Mouse (Mus musculus) megakaryocyte, embryonic 14.5 days (primary cell): ENCODE results near the gene Gm9747. TPM values are rescaled to one million over a fixed set of nuclear protein-coding genes. Genes with fewer than 3 reads are reported as not detected.

Experiments used
- H3K27me3 ChIP-seq: replicated peaks from 2 replicates; pipeline ENCODE3; 2012; ENCODE audit warnings: inconsistent platforms
- H3K36me3 ChIP-seq: replicated peaks from 2 replicates; pipeline ENCODE3; 2012; ENCODE audit warnings: low read length, inconsistent platforms, mixed read lengths
- H3K4me1 ChIP-seq: 2 replicates; pipeline ENCODE4 v1.6.1; 2012; ENCODE audit warnings: inconsistent platforms
- H3K4me3 ChIP-seq: replicated peaks from 2 replicates; pipeline ENCODE3; 2012; ENCODE audit warnings: moderate library complexity, mild to moderate bottlenecking, inconsistent platforms
- H3K9me3 ChIP-seq: 2 replicates; pipeline ENCODE4 v1.6.1; 2012; ENCODE audit warnings: inconsistent platforms
- FLI1 ChIP-seq: IDR thresholded peaks from 2 replicates; pipeline ENCODE4 v1.6.1; 2012; ENCODE audit warnings: low read length, inconsistent platforms, mixed read lengths
- GATA1 ChIP-seq: IDR thresholded peaks from 3 replicates; pipeline ENCODE4 v1.6.1; 2012; ENCODE audit warnings: mixed read lengths, low read length, inconsistent platforms, borderline replicate concordance
- polyA plus RNA-seq: library from polyadenylated mRNA; stranded (reverse); fragments of >175 nt; gene quantifications from 2 replicates; pipeline ENCODE4 v1.2.3, GENCODE M21; 2012; ENCODE audit warnings: low replicate concordance; ENCODE audit not compliant: insufficient read depth

Gm9747 gene
- not detected in 2 replicates for polyA plus RNA-seq

DNA sequence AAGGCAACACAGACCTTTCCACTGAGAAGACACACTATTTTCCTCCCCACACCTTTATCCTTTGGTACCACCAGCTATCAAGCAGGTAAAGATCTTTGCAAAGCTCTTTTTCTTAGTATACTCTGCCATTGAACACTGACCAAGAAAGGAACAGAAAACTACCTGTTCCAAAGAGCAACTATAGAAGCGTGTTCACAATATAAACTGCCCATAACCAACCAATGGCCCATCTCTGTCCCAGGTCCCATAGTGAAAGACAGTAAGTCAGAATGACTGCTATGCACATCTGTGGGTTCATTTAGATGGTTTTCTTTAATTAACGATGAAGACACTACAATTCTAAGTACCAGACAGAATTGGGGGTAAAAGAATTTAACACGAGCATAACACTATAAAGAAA lies at the start of gene Gm9747:
Gene Gm9747 (plus strand): TSS at position 301 of the 400 bp plus-strand sequence.
- no peaks in the 10 kb centered on the region for H3K4me1 ChIP-seq

DNA sequence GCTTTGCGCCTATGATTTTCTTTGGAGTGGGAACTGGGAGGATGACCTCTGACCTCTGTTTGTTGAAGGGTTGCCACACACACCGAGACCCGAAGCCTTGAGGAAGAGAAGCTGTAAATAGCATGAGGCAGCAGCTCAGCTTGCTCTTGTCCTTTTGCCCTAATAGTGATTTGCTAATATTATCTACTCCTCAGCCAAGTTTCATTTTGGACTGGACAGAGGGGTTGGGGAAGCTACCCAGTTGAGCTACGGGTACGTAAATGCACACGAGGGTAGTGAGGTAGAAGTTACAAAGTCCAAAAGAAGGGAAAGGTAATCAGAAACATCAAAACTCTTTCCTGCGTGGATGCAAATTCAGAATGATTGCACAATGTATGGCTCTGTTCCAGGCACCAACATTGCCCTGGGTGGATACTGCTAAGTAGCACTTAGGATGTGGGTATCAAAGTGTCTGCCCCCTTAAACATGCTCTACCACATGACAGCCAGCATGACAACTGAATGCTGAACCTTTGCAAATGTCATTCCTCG lies 48.9 kb upstream of the Gm9747 start:
- H3K36me3 ChIP-seq, result no peaks in the 10 kb centered on the region
- peaks cover 3% of the 10 kb centered on the region; the same call in 1 of the 2 replicates for H3K9me3 ChIP-seq
- H3K4me1 ChIP-seq, result no peaks in the 10 kb centered on the region
- TF ChIP-seq GATA1 (no peak), FLI1 (no peak)
- no peaks in the 10 kb centered on the region for H3K27me3 ChIP-seq
- no peak overlapping the region for H3K4me3 ChIP-seq

More for the DNA sequence above, at the start of gene Gm9747:
- Histone ChIP-seq H3K4me3 (no peak within 1 kb of the TSS), H3K27me3 (no peaks in the 10 kb centered on the region), H3K36me3 (no peaks in the 10 kb centered on the region), H3K9me3 (no peaks in the 10 kb centered on the region)
- TF ChIP-seq GATA1 (no peak), FLI1 (no peak)

DNA sequence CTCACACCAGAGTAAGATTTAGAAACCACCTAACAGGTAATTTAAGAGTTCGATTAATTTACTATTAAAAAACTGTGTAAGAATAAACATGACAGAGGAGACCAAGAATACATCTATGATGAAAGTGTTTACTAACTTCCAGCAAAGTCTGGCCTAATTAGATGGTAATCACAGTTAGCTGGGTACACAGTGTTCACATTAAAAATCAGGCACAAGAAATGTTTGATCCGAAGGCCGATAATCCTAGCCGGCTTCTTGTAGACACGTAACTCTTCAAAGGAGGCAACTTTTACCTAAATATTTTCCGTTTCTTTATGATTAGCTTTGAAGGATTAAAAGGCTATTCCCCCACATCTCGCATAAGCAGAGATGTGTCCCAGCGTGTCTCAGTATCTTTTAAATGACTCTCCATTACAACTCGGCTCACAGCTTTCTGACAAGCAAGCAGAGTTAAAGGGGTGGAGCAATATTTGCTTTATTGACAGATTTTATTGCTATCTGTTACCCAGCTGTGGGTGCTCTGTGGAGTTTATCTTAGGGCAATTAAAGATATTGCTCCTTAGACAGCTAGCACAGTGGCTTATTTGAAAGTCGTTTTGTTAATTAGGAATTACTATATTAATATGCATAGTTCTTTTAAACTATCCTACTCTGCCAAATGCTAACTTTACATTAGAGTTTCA lies 44.2 kb upstream of the Gm9747 start:
- TF ChIP-seq FLI1 (no peak), GATA1 (no peak)
- Histone ChIP-seq H3K4me3 (no peak overlapping the region), H3K4me1 (no peaks in the 10 kb centered on the region), H3K36me3 (no peaks in the 10 kb centered on the region), H3K9me3 (peaks cover 4% of the 10 kb centered on the region; the same call in 1 of the 2 replicates), H3K27me3 (no peaks in the 10 kb centered on the region)

DNA sequence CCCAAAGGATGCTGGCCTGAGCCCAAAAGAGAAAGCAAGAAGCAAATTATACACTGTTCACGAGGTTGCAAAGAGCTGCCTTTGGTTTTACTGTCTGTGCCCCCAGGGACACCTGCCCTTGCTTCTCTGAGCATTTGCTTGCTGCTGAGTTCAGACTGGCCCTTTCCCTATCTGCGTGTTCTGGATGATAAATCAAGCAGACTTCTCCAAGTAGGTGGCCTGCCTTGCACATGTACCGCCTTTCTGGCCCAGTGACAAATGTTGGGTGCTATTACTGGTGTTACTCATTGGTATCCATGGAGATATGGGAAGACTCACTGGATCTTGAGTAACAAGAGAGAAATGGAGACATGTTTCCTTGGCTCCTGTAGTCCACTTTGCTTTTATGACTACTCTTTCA lies 43.4 kb upstream of the Gm9747 start:
- Histone ChIP-seq H3K36me3 (no peaks in the 10 kb centered on the region), H3K4me1 (no peaks in the 10 kb centered on the region), H3K4me3 (no peak overlapping the region), H3K9me3 (peaks cover 4% of the 10 kb centered on the region; the same call in 1 of the 2 replicates), H3K27me3 (no peaks in the 10 kb centered on the region)
- TF ChIP-seq GATA1, result no peak
- TF ChIP-seq FLI1, result no peak

DNA sequence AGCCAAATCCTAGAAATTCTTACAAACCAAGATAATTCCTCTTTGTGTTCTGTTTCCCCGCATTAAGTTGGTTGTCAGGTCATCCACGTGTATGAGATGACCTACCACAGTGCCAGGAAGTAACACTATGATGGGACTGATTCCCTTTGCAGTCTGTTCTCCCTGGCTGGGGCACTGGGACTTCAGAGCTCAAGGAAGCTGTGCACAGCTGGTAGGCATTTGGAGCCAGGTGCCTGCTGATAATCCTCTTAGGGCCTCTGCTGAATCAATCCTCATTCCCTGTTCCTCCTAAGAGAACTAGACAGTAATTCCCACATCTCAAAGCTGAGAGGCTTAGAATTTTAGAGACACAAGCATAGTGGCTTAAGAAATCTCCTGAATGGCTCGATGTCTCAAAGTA lies 41.3 kb upstream of the Gm9747 start:
- no peak overlapping the region for H3K4me3 ChIP-seq
- TF ChIP-seq GATA1, result no peak
- no peak for TF ChIP-seq FLI1
- no peaks in the 10 kb centered on the region for H3K4me1 ChIP-seq

DNA sequence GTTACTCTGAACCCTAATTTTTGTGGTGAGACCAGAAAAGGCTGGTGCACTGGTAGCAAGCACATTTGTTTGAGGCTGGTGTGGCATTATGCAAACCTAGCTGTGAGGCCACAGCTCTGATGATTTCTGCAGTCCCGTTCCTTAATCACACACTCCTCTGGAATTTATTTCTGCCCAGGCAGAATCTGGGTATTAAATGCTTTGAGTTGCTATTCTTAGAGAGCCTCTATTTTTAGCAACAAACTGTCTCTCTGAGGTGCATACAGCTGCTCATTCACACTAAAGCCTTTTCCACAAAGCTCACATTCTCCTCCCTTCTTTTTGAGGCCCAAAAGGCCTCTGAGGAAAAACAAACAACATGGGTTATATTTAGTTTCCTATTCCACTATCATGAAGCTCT lies 33.0 kb upstream of the Gm9747 start:
- Histone ChIP-seq H3K27me3 (no peaks in the 10 kb centered on the region), H3K4me1 (peaks cover 4% of the 10 kb centered on the region; the same call in 1 of the 2 replicates), H3K4me3 (no peak overlapping the region), H3K36me3 (no peaks in the 10 kb centered on the region), H3K9me3 (peaks cover 3% of the 10 kb centered on the region; the same call in 1 of the 2 replicates)
- no peak for TF ChIP-seq FLI1
- TF ChIP-seq GATA1, result no peak

More for the DNA sequence above, 41.3 kb upstream of the Gm9747 start:
- peaks cover 4% of the 10 kb centered on the region; the same call in 1 of the 2 replicates for H3K9me3 ChIP-seq
- H3K27me3 ChIP-seq, result no peaks in the 10 kb centered on the region
- no peaks in the 10 kb centered on the region for H3K36me3 ChIP-seq

DNA sequence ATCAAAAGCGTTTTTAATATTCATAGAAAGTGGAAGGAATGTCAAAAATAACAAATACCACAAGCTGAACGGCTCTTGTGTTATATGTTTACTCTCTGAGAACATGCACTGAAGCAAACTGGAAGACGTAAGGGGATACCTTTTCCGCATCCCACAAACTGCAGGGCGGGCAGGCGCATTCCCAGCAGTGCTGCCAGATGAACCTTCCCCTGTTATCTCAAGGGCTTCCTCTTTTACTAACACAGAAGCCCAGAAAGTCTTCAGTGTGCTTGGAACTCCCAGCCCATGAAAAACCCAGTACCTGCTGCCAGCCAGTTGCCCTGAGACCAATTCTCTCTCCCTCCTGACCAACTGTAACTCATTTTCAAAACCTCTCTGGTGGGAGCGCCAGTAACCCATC lies 32.3 kb upstream of the Gm9747 start:
- Histone ChIP-seq H3K27me3 (no peaks in the 10 kb centered on the region), H3K4me1 (peaks cover 4% of the 10 kb centered on the region; the same call in 1 of the 2 replicates), H3K4me3 (no peak overlapping the region), H3K36me3 (no peaks in the 10 kb centered on the region), H3K9me3 (peaks cover 3% of the 10 kb centered on the region; the same call in 1 of the 2 replicates)
- TF ChIP-seq FLI1, result no peak
- TF ChIP-seq GATA1, result no peak

DNA sequence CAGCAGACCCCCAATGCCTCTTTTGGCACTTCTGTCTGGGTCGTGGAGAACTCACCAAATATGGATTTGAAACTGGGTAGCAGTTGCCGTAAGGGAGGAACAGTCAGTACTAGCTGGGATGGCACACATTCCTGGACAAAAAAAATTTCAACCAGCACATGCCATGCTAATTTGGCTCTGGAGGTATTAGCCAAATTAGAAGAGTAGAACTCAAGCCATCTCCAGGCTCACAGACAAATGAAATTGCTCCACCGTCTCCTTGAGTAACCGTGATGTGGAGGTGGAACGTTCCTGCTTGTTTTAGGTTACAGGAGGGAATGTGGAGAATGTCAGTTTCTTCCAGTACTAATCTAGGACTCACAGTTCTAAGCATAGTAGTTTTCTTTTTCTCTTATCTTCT lies 25.4 kb upstream of the Gm9747 start:
- no peaks in the 10 kb centered on the region for H3K36me3 ChIP-seq
- no peaks in the 10 kb centered on the region for H3K27me3 ChIP-seq
- H3K9me3 ChIP-seq, result peaks cover 3% of the 10 kb centered on the region; the same call in 1 of the 2 replicates
- TF ChIP-seq GATA1, result no peak
- TF ChIP-seq FLI1, result no peak
- H3K4me1 ChIP-seq, result peaks cover 4% of the 10 kb centered on the region; the same call in 1 of the 2 replicates
- H3K4me3 ChIP-seq, result no peak overlapping the region

DNA sequence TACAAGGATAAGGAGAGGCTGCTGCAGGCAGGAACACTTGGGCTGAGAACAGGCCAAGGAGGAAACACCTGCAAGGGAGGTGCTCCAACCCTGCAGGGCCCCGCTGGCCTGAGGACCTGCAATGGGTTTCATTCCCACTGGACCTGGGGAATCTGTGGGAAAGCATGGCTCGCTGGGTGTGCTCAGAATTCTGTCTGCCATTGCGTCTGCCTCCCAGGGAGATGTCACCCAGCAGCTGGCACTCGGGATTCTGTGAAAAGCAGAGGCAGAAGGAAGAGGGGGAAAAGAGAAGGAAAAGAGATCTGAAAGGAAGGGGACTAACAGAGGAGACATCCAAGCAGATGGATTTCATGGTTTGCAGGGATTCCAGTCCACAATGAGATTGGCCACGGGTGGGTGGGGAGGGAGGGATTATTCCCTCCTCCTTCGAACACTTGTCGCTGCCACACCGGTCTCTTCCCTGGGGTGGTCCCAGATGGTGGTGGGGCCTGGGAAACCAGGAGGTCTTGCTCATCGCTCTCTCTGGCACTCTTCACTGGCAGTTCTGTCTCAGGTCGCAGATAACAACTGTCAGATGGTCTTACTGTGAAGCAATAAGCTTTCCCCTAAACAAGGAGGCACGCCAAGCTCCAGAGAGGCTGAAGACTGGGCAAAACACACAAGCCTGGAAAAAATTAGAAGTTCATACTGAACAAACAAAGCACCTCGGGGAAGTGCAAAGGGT lies 12.1 kb upstream of the Gm9747 start:
- H3K4me1 ChIP-seq, result no peaks in the 10 kb centered on the region
- no peaks in the 10 kb centered on the region for H3K27me3 ChIP-seq
- H3K4me3 ChIP-seq, result no peak overlapping the region
- H3K9me3 ChIP-seq, result no peaks in the 10 kb centered on the region
- no peaks in the 10 kb centered on the region for H3K36me3 ChIP-seq
- TF ChIP-seq GATA1 (no peak), FLI1 (no peak)

DNA sequence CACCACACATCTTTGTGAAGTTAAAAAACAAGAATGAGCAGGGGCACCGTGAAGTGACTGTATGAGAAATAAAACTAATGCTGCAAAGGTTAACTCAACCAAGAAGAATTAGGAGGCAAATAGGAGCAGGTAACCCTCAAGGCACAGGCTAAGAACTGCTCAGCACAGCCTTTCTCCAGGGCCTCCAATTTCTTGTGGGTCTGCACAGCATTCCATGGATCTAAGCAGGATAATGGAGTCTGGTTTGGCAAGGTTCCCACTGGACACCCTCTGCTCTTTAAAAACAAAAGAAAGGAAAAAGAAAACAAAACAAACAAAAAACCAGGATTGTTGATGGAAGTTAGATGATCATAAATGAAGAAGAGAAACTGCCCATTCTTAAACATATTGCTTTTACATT lies 11.4 kb upstream of the Gm9747 start:
- TF ChIP-seq FLI1 (no peak), GATA1 (no peak)
- Histone ChIP-seq H3K36me3 (no peaks in the 10 kb centered on the region), H3K27me3 (no peaks in the 10 kb centered on the region), H3K9me3 (no peaks in the 10 kb centered on the region), H3K4me3 (no peak overlapping the region), H3K4me1 (no peaks in the 10 kb centered on the region)
